Mouse (Mus musculus) cerebellum, adult 2 months (tissue): ENCODE data around the gene Snx12.

ENCODE experiments used
- CTCF ChIP-seq: fragments of 200-500 bp; IDR thresholded peaks from 2 replicates; pipeline ENCODE4 v1.5.1; 2011; ENCODE audit warnings: low read depth, mild to moderate bottlenecking, control low read depth, low read length, moderate library complexity, borderline replicate concordance; ENCODE audit not compliant: insufficient read depth
- POLR2A ChIP-seq: fragments of 200-500 bp; IDR thresholded peaks from 2 replicates; pipeline ENCODE4 v1.6.1; 2011; ENCODE audit warnings: low read length, control low read depth, borderline replicate concordance; ENCODE audit not compliant: insufficient read depth

DNA sequence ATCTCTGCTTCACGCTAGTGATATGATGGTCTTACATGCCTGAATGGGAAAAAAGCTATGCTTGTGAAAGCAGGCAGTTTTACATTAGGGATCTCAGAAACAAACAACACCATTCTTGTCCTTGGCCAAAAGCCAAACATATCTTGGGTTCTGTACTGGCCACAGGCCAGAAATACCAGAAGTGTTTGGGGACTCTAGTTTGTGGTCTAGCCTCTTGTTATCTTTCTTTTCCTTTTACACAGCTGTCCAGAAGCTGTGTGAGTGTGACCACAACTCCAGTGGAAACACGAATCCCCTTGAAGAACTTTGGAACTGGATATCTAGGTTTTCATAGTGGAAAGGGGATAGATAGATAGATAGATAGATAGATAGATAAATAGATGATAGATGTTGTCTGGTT, 95.4 kb downstream of the Snx12 start:
- TF ChIP-seq POLR2A: no peak
- no peak for TF ChIP-seq CTCF
